ENCODE assay signal across 29 mouse cellular contexts in the genomic region with DNA sequence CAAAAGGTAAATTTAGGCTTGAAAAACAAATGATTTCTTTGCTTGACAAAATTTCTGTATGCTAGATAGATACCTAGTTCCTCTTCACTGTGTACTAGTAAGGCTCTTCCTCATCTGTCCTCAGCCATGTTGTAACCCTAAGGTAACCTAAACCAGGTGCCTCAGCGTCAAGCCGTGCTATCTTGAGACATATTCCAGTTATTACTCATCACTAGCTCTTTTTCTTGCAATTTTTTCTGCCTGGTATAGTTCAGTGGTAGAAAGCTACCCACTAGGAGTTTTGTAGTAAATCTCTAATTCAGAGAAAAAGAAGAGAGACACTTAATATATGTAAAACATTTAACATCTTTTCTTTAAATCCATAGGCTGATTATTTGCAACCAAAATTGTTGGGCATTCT. TPM values are rescaled to one million over a fixed set of nuclear protein-coding genes. Genes with fewer than 3 reads are reported as not detected.
"Had no signal": no experiment of that assay in that cellular context is flagged by ENCODE, and none has a peak within 500 bp of the region (broad histone marks: within the 10 kb centered on the region; RNA-seq: fewer than 3 reads in every experiment).

No protein-coding gene starts in this region.

- H3K4me3 ChIP-seq: embryonic facial prominence, embryonic 10.5 days; embryonic facial prominence, embryonic 12.5 days; embryonic facial prominence, embryonic 13.5 days; embryonic facial prominence, embryonic 15.5 days; erythroblast, embryonic 14.5 days; forebrain, embryonic 10.5 days; forebrain, embryonic 12.5 days; forebrain, embryonic 13.5 days; forebrain, embryonic 15.5 days; gastrocnemius, adult 2 months; heart, adult 2 months had no signal

- ATAC-seq: forebrain, embryonic 13.5 days; forebrain, embryonic 14.5 days; forebrain, embryonic 15.5 days; forebrain, embryonic 16.5 days; forebrain, postnatal 0 days had no signal

- H3K4me2 ChIP-seq: embryonic facial prominence, embryonic 12.5 days; embryonic facial prominence, embryonic 13.5 days; embryonic facial prominence, embryonic 15.5 days; forebrain, embryonic 12.5 days; forebrain, embryonic 13.5 days; forebrain, embryonic 15.5 days had no signal

- DNase-seq: cerebellum, adult 9-10 months; cerebellum, adult 9-11 months; cerebellum, postnatal 10 days; cerebellum, postnatal 14 days; cerebellum, postnatal 25 days; cerebellum, postnatal 36 days; embryo, embryonic 11 days; forebrain, postnatal 0 days; gastrocnemius, adult 2 months; gastrocnemius, postnatal 10 days; gastrocnemius, postnatal 14 days; gastrocnemius, postnatal 25 days; gastrocnemius, postnatal 36 days; heart, adult 11 months; heart, adult 18-20 months; heart, adult 2 months had no signal

- H3K9me3 ChIP-seq: embryonic facial prominence, embryonic 10.5 days; embryonic facial prominence, embryonic 12.5 days; embryonic facial prominence, embryonic 13.5 days; embryonic facial prominence, embryonic 15.5 days; forebrain, embryonic 10.5 days; forebrain, embryonic 12.5 days; forebrain, embryonic 13.5 days; forebrain, embryonic 15.5 days had no signal

- H3K27ac ChIP-seq: embryonic facial prominence, embryonic 10.5 days; embryonic facial prominence, embryonic 12.5 days; embryonic facial prominence, embryonic 13.5 days; embryonic facial prominence, embryonic 15.5 days; forebrain, embryonic 10.5 days; forebrain, embryonic 12.5 days; forebrain, embryonic 13.5 days; forebrain, embryonic 15.5 days; gastrocnemius, adult 2 months; heart, adult 2 months had no signal

- H3K4me1 ChIP-seq: embryonic facial prominence, embryonic 10.5 days; embryonic facial prominence, embryonic 12.5 days; embryonic facial prominence, embryonic 13.5 days; embryonic facial prominence, embryonic 15.5 days; forebrain, embryonic 10.5 days; forebrain, embryonic 12.5 days; forebrain, embryonic 13.5 days; forebrain, embryonic 15.5 days had no signal

- H3K27me3 ChIP-seq: embryonic facial prominence, embryonic 12.5 days; embryonic facial prominence, embryonic 13.5 days; embryonic facial prominence, embryonic 15.5 days; forebrain, embryonic 12.5 days; forebrain, embryonic 13.5 days; forebrain, embryonic 15.5 days had no signal

- H3K9ac ChIP-seq: embryonic facial prominence, embryonic 12.5 days; embryonic facial prominence, embryonic 13.5 days; embryonic facial prominence, embryonic 15.5 days; forebrain, embryonic 12.5 days; forebrain, embryonic 13.5 days; forebrain, embryonic 15.5 days; forebrain, postnatal 0 days had no signal

RNA-seq across cellular contexts. Expression of a gene that starts 37.6 kb away (rescaled TPM):
- total RNA-seq: gastrocnemius, adult 8-10 months; gastrocnemius, postnatal 25 days; gastrocnemius, postnatal 36 days; granulocyte monocyte progenitor cell, adult 5-6 weeks had no signal
- polyA plus RNA-seq: erythroblast, embryonic 14.5 days had no signal
